Mouse (Mus musculus): ENCODE measurements around the gene Rps27l.
A peak's percentile ranks its signal among the peaks of the same experiment; 100 is the strongest.

Gene Rps27l

GRCm38 (mm10) chr9:66920488-66921279 lies 25.2 kb upstream of the Rps27l start:
- DNase-seq (ENCODE audit: low read depth, low spot score): peak; percentile 68

- peak; percentile 36 for DNase-seq (ENCODE audit: low read depth, low spot score)
Measured at GRCm38 (mm10) chr9:66922076-66922475, 23.8 kb upstream of the Rps27l start.

DNA sequence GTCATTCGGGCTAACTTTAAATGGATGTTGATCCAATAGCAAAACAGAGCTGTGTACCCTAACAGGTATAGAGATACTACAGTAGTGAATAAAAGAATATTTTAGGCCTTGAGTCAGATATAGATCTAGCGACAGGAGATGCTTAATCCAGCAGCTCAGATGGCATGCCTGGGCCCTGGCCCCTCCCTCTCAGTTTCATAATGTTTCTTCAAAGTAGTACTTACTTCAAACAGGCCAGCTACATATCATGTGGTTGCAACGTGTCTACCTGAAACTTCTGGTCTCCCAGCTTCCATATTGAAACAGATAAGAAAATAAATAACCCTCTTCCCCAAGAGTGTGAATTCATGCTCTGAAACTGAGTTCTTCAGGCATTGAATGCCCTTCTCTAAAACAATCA lies 20.0 kb upstream of the Rps27l start:
- DNase-seq (ENCODE audit: low read depth, low spot score): peak; percentile 53

GRCm38 (mm10) chr9:66927696-66928402 lies 18.0 kb upstream of the Rps27l start:
- no peak for DNase-seq (ENCODE audit: low read depth, low spot score)

DNA sequence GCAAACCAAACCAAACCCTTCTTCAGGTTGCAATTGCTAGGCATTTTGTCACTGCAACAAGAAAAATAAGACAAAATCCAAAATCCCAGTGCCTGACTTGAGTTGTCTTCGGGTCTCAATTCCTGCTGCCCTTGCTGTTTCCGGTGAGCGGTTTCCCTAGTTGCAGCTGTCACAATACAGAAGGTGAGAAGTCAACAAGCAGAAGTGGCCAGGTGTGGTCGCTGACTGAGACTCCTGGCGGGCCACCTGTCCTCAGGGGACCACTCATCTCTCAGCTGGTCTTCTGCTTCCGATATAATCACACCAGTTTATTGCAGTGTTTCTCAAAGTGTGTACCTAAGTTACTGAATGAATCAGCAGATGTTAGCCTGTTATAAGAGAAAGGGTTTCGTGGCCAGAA lies 15.5 kb upstream of the Rps27l start:
- no peak for DNase-seq (ENCODE audit: low read depth, low spot score)

GRCm38 (mm10) chr9:66933869-66934808 lies 11.7 kb upstream of the Rps27l start:
- no peak for DNase-seq (ENCODE audit: low read depth, low spot score)

- DNase-seq (ENCODE audit: low read depth, low spot score): no peak
Measured at GRCm38 (mm10) chr9:66937507-66937906, 8.4 kb upstream of the Rps27l start.

DNA sequence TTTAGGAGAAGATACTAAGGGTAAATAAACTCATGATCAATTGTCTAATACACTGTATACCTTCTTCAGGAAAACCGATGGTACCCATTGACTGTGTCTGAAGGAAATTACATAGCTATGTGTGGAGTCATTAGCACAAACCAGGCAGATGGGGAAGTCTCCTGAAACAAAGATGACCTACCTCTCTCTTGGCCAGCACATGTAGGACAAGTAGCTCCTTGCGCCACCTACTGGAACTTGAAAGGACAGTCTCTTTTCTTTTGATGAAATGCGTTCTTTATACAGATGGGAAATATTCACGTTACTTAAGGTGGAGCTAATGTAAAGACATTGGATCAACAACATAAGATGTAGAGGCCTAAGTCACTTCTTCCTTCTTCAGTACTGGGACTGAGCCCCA lies 7.0 kb upstream of the Rps27l start:
- DNase-seq (ENCODE audit: low read depth, low spot score): peak; percentile 75

- no peak for DNase-seq (ENCODE audit: low read depth, low spot score)
Measured at GRCm38 (mm10) chr9:66945161-66945560, 725 bp upstream of the Rps27l start.

DNA sequence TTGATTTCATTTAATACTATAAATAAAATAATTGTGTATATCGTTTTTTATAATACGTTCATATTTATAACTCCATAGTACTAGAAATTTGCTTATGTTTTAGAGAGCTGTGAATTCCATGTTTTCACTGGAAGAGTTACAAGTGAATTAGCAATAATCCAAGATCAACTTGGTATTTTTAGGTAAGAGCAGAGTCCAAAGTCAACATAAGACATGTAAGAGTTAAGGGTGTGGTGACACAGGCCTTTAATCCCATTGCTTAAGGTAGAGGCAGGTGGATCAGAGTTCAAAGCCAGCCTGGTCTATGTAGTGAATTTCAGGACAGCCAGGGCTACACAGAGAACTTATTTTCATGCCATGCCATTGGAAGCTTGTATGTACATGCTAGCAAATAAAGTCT lies 2.6 kb downstream of the Rps27l start:
- DNase-seq (ENCODE audit: low read depth, low spot score): no peak

GRCm38 (mm10) chr9:66952321-66952720 lies 6.4 kb downstream of the Rps27l start:
- DNase-seq (ENCODE audit: low read depth, low spot score): no peak

- no peak for DNase-seq (ENCODE audit: low read depth, low spot score)
Measured at GRCm38 (mm10) chr9:66952886-66953285, 7.0 kb downstream of the Rps27l start.

GRCm38 (mm10) chr9:66957451-66957850 lies 11.6 kb downstream of the Rps27l start:
- DNase-seq (ENCODE audit: low read depth, low spot score): no peak

DNA sequence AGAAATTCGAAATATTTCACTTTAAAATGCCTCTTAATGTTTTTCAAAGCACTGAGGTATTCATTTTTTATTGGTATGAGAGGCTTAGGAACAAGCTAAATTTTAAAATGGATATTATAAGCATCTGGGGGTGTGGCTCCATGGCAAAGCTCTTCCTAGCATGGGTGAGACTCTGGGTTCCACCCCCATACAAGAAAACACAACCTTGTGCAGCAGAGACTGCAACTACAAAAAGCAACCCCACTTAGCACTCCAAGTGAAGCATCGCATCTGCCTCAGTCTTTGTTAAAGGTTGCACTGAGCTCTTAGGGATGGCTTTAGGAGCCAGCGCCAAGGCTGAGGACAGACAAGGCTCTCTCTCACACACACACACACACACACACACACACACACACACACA lies 15.6 kb downstream of the Rps27l start:
- DNase-seq (ENCODE audit: low read depth, low spot score): no peak

DNA sequence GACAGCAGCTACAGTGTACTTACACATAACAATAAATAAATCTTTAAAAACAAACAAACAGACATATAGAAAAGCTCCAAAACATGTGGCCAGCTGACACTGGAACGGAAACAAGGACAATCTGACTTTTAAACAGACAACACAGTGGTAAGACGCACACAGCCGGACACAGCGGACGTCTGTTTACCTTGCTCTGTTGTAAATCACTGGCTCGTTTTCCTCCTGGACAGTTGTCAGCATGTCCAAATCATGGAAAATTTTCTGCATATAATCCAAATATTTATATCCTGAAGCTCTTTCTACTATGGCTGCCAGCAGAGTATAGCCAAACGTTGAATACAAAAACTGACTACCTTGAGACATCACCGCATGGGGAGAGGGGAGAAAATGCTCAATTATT lies 21.6 kb downstream of the Rps27l start:
- DNase-seq (ENCODE audit: low read depth, low spot score): no peak

- DNase-seq (ENCODE audit: low read depth, low spot score): no peak
Measured at GRCm38 (mm10) chr9:66971116-66971515, 25.2 kb downstream of the Rps27l start.

- DNase-seq (ENCODE audit: low read depth, low spot score): peak; percentile 90
Measured at GRCm38 (mm10) chr9:66974721-66975225, 28.9 kb downstream of the Rps27l start.

- DNase-seq (ENCODE audit: low read depth, low spot score): peak; percentile 90
Measured at GRCm38 (mm10) chr9:66975239-66975645, 29.4 kb downstream of the Rps27l start, which contains the start of gene Lactb. Lactb (minus strand) TSS chr9:66975484.

GRCm38 (mm10) chr9:66977121-66977520 lies 31.2 kb downstream of the Rps27l start:
- DNase-seq (ENCODE audit: low read depth, low spot score): no peak

DNA sequence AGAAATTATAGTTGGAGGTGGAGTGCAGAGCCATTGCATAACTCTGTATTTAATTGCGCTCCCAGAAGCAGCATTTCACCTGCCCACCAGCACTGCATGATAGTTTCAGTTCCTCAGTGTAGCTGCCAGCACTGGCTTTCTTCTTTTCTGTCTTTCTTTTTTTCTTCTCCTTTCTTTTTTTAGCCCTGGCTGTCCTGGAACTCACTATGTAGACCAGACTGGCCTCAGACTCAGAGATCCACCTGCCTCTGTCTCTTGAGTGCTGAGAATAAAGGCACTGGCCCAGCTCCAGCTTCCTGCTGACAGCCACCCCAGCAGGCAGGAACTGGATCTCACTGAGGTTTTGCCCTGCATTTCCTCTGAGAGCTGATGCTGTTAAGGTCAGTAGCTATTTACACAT lies 32.1 kb downstream of the Rps27l start:
- DNase-seq (ENCODE audit: low read depth, low spot score): no peak

GRCm38 (mm10) chr9:66978468-66978867 lies 32.6 kb downstream of the Rps27l start:
- no peak for DNase-seq (ENCODE audit: low read depth, low spot score)

DNA sequence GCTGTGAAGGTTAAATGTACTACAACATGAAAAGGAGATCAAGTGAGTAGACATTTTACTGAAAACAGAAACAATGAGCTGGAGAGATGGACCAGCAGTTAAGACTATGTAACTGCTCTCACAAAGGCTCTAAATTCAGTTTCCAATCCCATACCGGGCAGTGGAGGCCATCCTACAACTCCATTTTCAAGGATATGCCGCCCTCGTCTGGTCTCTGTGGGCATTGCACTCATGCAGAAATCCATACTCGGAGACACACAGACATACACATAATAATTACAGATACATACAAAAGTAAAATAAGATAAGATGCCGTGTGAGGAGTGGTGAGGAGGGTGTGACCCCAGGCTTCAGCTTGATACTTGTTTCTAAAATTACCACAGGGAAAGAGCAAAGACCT lies 34.6 kb downstream of the Rps27l start:
- peak; percentile 75 for DNase-seq (ENCODE audit: low read depth, low spot score)
